Mouse (Mus musculus): Measurements from ENCODE around the gene Pdcd1lg2.
"Not testable (repeated sequence)": the region's sequence is repeated elsewhere in the genome, so short reads cannot be mapped to it uniquely, and the experiment has no call there.

Pdcd1lg2 gene

DNA sequence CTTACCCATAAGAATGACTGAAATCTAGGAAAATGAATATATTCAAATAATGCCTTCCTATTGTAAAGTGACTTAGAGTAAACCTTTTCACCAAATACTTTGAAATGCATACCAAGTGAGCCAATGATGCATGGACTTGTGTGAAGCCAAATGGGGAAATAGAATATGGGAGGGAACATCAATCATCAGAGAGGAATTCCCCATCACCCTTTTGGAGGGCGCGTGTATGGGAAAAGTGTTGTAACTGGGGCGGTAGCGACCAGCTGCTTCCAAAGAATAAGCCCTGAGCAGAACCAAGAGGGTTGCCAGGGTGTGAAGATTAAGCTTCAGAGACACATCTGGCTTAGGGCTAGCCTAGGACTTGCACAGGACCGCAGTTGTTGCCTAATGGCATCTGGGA lies 27.4 kb upstream of the Pdcd1lg2 start:
- no peak for DNase-seq (ENCODE audit: low spot score)

DNA sequence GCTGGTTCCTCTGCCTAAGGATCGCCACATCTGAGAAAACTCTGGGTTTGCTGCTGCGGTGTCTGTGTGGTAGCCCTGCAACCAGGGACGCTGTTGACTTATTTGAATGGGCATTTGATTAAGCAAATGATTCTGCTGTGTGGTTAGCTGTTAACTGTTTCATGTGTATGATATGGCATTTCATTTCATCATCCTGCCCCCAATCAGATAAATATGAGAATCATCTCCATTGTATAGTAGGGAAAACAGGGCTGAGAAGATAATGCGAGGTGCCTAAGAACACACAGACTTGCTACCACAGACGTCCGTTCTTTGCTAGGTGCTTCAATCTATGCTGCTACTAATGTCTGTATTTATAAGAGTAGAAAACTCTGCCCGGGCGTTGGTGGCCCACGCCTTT lies 26.3 kb upstream of the Pdcd1lg2 start:
- DNase-seq (ENCODE audit: low spot score), result no peak

DNA sequence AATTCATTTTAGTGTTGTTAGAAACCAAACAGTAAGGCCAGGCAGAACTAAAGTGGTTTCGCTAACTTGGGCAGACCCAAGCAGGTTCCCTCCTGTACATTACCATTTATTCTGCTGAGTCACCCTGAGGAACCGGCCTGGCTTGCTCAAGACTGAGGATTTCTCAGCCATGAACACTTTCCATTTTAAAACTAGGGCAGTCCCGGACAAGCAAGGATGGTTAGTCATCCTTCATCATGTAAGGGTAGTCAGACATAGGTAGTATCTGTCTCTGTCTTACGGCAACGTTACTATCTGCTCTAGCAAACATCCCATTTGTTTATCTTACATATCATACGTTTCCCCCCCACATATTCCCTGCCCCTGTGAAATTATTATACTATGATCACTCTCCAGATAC lies 25.7 kb upstream of the Pdcd1lg2 start:
- DNase-seq (ENCODE audit: low spot score), result no peak

DNA sequence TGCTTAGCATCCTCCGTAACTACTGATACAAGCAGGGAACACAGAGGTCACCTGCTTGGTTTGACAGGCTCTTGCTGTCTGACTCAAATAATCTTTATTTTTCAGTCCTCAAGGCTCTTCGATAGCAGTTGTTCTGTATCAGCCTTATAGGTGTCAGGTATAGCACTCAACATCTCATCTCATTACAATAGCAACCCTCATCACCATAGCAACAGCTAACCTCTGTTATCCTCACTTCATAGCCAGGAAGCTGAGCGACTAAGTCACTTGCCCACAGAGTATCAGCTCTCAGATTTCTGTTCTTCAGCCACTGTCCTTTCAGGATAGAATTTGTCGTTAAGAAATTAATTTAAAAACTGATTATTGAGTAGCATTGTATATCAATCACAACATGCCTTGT lies 24.9 kb upstream of the Pdcd1lg2 start:
- no peak for DNase-seq (ENCODE audit: low spot score)

DNA sequence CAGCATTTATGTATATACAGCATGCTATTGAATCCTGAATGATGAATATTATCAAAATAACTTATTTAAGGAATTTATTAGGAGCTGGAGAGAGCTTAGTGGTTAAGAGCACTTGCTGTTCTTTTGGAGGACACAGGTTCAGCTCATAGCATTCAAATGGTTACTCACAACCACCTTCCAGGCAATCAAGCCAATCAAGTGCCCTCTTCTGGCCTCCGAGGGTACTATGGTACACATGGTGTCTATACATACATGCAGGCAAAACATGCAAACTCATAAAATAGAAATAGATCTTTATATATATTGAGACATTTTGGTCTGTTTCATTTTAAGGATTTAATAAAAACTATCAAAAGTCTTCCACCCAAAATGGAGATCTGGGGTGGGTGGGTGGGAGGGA lies 21.9 kb upstream of the Pdcd1lg2 start:
- DNase-seq (ENCODE audit: low spot score), result no peak

DNA sequence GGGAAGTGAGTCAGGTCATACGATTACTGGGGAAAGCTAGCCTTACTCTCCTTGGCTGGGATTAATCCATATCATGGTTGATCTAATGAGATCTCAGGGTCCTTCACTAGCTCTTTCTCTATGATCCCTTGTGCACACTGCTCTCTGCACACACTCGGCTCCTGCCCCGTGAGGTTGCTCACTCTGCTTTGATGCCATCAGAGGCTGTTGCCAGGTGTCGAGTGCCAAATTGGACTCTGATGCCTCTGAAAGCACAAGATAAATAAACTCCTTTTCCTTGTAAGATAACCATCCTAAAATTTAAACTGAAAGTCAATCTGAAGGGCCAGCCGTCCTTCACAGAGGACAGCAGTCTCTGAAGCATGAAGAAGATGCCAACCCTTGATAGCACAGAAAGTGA lies 20.2 kb upstream of the Pdcd1lg2 start:
- no peak for DNase-seq (ENCODE audit: low spot score)

DNA sequence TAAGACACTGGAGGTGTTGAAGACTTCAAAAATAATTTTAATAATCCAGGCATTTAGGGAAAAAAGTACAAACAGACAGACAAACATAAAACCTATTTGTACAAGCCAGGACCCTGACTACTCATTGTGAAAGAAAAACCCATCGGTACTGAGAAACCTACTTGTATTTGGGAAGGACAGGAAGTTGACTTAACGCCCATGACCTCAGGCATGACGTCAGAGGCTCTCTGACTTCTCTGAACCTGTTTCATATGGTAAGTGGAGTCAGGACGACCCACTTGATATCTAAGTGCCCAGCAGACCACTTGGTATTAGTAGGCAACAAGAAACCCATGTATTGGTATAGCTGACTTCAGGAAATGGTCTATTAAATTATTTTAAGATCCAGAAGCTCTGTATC lies 19.4 kb upstream of the Pdcd1lg2 start:
- no peak for DNase-seq (ENCODE audit: low spot score)

DNA sequence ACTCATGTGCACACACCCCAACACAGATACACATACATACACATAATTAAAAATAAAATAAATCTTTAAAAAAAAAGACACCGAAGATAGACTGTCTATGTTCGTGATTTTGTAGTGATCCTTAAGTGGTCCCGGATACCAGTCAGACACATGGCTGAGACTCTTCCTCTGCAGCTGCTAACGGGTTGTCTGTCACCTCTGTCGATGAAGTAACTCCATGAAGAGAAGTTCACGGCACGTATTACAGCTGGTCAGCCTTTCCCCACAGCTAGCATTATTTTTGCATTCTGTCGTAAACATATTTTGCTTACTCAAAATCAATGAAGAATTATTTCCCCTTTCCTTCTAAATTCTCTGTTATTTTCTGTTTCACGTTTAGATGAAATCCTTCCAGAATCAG lies 17.4 kb upstream of the Pdcd1lg2 start:
- no peak for DNase-seq (ENCODE audit: low spot score)

DNA sequence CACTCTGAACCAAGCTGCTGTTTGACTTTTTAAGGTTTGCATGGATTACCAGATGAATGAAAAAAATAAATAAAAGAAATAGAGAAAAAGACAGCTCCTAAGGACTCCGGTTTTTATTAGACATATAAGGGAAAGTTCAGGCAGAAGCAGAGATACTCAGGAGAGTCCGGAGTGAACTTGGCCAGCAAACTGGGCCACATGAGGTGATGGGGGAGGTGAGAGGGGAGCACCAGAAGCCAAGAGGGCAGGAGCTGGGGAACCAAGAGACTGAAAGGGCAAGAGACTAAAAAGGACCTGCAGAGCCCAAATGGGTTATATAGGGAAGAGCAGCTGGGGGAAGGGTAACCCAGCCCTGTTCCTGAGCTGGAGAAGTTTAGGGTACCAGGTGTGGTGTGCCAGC lies 16.0 kb upstream of the Pdcd1lg2 start:
- DNase-seq (ENCODE audit: low spot score), result no peak

DNA sequence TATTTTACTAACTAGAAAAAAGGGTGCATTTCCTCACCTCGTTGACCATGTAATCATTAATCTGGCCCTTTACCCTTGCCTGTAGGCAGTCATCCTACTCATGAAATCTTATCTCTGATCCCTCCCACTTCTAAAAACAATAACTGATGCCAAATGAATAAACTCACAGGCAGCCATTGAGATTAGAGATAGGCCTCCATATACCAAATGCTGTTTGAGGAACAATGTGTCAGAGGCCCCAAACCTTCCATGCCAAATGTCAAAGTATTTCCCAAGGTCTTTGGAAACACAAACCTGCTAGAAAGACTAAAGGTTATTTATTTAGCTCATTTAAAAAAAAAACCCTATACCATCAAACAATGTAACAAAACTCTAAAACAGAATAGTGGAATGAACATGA lies 14.4 kb upstream of the Pdcd1lg2 start:
- DNase-seq (ENCODE audit: low spot score), result no peak

DNA sequence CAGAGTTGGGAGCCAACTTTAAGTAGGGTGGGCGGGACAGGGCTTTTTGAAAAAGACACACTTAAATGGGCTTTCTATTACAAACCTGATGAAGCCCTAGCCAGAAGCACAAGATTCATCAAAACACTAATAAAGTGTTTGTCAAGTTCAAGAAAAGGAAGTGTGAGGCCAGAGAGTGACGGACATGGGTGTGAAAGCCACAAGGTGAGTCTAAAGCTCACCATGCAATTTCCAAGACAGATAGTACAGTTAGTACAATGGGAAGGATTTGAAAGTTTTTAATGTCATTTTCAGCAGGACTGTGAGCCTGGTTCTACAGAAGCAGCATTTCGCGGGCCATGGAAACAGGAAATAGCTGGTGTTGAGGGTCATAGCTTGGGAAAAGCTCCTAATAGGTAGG lies 10.9 kb upstream of the Pdcd1lg2 start:
- DNase-seq (ENCODE audit: low spot score), result no peak

DNA sequence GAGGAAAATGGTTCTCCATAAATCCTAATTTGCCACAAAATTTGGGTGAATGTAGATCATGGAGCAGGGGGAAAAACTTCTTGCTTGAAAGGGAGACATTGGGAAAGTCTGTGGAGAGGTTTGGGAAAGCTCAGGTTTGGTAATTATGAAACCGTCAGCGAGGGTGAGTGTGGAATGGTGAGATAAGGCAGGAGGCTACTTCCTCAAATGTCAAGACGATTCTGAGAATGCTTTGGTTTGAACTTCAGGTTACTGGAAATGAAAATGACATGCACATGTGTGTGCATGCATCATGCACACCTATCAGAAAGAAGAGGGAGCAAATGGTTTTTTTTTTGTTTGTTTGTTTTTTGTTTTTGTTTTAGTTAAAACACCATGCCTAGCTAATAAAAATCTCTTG lies 10.3 kb upstream of the Pdcd1lg2 start:
- no peak for DNase-seq (ENCODE audit: low spot score)

DNA sequence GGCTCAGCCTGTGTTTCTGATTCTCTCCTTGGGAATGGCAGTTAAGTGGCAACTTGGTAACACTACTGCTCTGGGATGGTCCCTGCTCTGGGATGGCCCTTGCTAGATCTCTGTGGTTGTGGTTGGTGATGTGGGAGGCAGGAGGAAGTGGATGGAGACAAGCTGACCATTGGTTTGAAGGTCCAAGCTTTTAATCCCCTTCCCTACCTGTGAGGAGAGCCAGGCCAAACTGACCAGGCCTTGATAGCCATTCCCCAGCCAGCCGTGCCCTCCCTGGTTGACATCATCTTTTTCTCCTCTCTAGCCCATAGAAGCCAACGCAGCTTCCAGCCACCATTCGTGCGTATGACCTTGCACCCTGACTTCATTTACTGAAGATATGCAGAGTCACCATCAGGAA lies 8.1 kb upstream of the Pdcd1lg2 start:
- DNase-seq (ENCODE audit: low spot score), result no peak

DNA sequence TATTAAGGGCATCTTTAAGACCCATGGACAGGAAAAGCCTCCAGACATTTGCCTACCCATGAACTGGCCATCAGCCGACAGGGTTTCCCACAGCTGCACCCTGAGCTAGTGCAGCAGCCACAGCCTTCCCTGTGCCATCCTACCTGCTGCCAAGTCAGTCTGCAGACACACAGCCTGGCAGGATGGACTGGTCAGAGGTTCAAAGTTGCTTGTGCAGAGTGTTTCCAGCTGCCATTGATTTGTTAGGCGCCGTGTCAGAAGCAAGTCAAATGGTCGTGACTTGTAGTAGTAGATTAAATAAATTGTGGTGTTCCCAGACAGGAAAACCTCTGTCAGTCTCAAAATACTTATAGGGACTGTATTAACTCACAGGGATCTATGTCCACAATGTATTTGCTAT lies 7.5 kb upstream of the Pdcd1lg2 start:
- DNase-seq (ENCODE audit: low spot score), result no peak

DNA sequence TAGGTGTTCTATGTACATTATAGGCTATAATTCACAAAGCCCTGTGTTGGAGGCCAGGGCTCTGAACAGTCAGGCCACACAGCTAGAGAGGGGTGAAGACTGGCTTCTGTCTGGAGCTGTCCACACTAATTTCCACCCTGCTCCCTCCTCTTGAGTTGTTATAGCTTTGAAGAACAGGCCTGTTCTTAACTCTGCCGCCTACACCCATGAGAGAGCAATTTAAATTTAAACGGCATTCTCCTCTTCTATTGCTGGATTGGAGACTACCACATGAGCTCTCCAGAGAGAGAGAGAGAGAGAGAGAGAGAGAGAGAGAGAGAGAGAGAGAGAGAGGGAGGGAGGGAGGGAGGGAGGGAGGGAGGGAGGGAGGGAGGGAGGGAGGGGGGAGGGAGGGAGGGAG lies 5.3 kb upstream of the Pdcd1lg2 start:
- DNase-seq (ENCODE audit: low spot score), result no peak

DNA sequence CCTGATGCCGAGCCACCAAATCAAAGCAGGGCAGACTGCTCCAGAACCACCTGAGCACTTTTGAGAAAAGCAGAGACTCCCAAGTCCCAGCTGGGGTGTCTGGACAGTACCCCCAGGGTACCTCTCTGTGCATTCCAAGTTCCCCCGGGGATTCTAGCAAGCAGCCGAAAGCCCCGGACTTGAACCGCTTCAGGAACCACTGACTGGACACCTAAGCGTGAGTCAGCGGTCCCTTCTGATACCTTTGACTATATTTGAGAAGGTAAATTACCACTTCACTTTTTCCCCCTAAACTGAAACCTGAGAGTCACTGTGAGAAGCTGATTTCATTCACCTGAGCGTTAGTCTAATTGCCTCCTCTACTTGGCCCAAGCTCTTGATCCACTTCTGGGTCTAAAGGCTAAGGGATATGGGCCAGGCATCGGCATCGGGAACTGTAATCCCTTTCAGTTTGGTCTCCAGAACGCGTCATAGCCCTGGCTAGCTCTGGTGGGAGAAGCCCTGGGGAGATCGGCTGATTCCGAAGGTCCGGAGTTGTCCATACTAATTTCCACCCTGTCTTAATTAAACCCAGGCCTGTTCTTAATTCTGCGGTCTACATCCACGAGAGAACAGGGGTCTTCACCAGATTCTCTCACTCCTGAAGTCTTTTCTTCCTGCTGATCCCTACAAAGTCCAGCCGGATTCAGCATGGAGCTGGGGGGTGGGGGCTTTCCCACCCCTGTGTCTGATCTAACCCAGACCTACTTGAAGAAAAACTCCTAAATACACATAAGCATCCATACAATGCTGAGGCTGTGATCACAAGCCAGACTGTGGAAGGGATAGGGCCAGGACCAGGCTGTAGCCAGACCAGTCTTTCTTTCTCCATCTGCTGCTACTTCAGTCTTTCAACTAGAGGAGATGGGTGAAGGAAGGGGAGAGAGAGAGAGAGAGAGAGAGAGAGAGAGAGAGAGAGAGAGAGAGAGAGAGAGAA lies 4.4 kb upstream of the Pdcd1lg2 start:
- no peak for DNase-seq (ENCODE audit: low spot score)

DNA sequence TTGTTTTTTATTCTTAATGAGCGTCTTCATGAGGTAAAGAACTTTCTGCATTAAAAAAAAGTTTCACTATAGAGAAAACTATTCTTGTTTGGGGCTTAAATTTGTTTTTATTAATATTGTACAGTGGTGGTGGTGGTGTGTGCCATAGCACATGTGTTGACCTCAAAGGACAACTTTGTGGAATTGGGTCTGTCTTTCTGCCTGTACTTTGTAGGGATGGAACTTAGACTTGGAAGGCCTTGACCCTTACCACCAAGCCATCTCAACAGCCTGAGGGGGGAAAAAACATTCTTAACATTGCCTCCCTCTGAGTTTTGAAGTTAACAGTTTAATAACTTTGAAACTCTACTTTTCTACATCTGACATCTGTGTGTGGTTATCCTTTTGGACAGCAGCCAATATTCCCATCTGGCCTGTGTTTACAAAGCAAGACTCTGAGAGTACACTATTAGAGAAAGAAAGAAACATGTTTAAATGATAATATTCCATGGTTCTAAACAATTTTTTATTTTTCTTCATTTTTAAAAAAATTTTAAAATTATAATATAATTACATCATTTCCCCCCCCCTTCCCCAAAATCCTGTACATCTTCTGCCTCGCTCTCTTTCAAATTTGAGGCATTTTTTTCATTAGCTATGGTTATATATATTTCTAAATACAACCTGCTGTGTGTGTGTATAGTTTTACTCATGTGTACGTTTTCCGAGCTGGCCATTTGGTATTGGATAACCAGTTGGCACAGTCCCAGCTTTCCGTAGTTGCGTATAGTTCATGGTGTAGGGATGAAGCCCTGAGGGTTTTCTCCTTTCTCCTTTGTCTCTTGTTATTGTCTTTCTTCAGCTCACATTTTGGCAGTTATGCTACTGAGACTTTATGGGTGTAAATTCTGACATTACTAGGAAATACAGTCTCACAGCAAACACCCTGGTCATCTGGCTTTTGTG lies 2.0 kb downstream of the Pdcd1lg2 start:
- no peak for DNase-seq (ENCODE audit: low spot score)

DNA sequence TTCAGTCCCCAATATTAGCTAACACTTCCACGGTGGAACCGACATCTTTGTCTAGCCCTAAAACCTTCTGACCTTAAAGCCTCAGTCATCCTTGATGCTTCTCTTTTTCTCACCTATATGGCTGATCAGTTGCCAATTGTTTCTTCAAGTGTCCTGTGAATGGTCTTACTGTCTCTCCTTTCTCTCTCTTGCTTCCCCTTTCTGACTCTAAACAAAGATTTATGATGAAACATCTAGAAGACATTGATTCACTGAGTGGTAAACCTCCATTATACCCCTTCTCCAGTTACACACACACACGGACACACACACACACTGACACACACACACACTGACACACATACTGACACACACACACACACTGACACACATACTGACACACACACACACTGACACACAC lies 3.8 kb downstream of the Pdcd1lg2 start:
- DNase-seq (ENCODE audit: low spot score), result no peak

DNA sequence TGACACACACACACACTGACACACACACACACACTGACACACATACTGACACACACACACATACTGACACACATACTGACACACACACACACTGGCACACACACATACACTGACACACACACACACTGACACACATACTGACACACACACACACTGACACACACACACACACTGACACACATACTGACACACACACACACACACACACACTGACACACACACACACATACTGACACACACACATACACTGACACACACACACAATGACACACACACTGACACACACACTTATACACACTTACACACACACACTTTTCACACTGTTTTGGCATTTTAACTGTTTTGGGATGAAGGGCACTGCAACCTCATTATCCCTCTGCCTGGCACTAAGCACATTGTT lies 4.2 kb downstream of the Pdcd1lg2 start:
- DNase-seq (ENCODE audit: low spot score), result not testable (repeated sequence)

DNA sequence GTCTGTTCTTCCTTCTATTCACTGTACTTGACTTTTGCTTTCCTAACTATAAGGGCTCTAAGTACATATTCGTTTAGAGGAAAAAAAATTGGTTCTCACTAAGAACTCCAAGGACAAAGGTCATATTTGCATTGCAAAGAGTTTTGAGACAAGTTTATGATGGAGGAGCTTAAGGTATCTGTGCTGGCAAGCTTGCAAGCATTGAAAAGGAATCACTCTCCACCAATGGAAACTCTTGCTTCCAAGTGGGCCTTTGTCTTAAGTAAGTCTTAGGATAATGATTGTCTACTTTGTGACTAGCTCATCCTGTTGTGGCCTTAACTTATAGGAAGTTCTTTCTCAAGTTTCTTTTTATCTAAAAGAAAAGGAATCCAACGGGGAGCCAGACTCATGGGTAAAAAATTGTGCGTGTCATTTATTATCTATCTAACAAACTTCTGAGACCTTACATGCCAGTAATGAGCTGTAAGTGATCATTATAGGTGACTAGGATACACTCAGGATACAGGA lies 5.7 kb downstream of the Pdcd1lg2 start:
- no peak for DNase-seq (ENCODE audit: low spot score)

DNA sequence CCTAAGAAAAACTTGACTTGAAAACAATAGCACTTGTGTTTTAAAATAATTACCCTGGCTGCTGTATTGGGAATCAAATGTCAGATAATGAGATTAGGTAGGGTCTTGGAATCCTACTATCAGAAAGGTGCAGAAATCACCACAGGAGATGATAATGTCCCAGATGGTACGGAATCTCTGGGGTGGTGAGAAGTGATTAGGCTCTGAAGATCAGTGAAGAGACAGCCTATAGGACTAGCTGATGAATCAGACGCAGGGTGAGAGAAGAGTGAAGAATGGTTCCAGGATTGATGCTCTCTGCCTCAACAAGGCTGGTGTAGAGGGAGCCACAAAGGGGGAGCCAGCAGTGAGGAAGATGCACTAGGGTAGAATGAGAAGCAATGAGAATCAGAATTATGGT lies 6.5 kb downstream of the Pdcd1lg2 start:
- no peak for DNase-seq (ENCODE audit: low spot score)

DNA sequence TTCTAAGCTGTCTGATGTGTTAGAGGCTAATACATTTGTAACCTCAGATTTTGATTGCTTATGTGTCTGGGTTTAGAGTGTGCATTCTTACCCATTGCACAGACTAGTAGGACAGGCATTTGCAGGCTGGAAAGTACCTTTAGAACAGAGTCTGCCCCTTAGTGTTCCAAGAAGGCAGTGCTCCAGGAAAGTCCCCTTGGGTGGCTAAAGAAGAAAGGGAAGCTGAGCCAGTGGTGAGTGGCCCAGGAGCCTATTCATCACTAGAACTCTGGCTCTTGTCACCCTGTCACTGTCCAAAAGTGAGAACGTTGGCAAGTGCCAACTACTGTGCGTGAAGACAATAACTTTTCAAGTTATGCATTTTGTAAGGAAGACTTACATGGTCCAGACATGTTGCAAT lies 7.2 kb downstream of the Pdcd1lg2 start:
- DNase-seq (ENCODE audit: low spot score), result no peak

DNA sequence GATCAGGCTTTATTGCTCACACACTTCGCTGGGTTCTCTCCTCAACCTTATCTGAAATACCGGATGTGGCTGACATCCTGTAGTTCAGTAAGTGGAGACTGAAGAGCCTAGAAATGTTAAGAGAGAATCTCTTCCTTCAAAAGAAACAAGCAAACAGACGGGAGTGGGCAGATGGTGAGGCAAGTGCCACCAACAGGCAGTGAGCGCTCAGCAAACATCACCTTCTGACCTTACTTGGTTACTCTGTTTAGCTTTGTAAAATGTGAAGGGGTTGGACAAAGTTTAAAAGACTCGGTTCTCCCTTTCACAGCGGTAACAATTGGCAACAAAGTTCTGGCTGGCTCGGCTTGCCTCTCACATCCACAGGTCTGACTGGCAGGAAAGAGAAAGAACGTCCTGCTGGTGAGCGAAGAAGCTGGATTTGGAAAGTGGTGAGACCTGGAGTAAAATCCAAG lies 8.0 kb downstream of the Pdcd1lg2 start:
- DNase-seq (ENCODE audit: low spot score), result peak; percentile 43

Data from embryo, embryonic 10 days (tissue).